Mouse (Mus musculus): ENCODE results near the gene Ppp1r17. TPM values are rescaled to one million over a fixed set of nuclear protein-coding genes. Genes with fewer than 3 reads are reported as not detected.
A peak's percentile ranks its signal among the peaks of the same experiment; 100 is the strongest.

Ppp1r17 gene
- total RNA-seq (2021), result not detected
- long read RNA-seq, experiment 1, result 0 reads
- long read RNA-seq, experiment 2, partial matches to known transcripts, result 0 of 1 reads
- long read RNA-seq, experiment 2, other reads (novel, unspliced or antisense), result 0 of 1 reads

DNA sequence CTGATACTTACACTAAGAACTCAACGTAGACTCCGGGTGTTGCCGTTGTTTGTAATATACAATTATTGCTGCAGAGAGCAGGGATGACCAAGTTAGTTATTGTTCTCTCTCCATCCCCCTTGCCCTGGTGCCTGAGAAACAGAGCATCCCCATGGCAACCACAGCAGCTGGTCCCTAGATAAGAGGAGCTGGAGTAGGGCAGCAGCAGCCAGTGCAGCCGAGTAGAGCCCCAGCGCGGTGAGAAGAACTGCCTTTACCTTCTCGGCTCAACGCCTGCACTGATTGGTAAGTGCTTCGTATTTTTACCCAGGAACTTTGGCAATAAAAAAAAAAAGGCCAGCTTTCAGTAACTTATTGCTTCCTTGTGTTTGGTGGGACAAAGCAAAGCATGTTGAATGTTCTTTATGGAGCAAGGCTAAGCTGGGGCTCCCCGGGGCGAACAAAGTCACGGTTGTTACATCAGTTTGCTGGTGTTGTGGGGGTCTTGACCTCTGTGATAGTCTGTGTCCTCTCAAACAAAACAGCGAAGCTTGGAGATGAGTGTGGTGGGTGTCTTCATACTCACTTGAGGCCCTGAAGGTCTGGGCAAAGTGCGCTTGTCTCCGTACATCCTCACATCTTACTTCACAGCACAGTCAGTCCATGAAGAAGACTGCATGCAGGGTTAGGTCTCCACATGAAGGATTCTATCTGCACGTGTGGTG is at the start of gene Ppp1r17:
Gene Ppp1r17 (plus strand): TSS at position 207 of the 704 bp plus-strand sequence.
- no peak for DNase-seq

DNA sequence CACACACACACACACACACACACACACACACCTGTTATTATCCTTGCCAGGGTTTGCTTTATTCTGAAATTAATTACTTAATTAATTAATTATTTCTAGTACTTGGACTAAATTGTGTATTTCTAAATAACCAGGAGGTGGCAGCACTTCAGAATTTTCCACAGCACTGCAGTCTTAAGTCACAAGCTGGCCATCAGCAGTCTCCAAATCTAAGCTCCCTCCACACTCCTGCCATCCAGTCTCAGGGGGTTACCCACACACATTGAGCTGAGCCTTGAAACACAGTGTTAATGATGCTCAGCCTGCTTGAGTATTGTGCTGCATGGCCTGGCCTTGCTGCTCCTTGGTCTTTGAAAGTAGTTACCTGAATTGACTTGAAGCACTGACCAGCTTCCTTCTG is 44.3 kb upstream of the Ppp1r17 start:
- DNase-seq, result peak; percentile 4 to 44

DNA sequence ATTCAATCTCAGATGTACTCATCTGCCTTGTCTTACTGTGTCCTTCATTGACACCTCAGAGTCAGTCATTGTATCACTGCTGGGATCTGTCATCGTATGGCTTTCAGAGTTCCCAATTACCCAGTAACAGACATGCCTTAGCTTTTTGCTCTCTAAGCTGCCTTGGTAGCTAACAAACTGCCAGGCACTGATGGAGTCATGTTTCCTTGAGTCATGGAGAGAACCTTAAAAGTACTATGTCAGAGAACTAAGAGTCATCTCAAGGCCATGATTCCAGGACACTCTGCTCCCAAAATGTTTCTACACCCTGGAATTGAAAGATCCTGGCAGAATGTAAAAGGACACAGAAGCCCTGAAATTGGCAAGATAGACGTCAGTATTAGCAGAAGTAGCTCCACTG is 37.5 kb upstream of the Ppp1r17 start:
- no peak for DNase-seq

DNA sequence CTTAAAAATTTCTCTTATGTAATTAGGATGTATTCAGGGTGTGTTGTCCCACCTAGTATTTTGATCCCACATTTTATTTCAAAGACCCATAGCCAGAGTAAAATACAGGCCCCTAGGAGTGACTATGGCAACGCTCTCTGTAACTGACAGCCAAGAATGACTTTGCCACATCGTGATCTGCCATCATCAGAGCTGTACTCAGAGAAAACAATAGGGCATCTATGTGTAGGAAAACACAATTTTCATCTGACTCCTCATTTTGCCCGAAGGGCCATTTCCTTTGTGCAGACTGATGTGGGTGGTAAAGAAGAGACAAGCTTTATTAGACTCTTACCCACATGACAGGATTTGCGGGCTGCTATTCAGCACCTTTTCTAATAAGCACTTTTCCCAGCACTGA is 8.6 kb upstream of the Ppp1r17 start:
- DNase-seq, result no peak

DNA sequence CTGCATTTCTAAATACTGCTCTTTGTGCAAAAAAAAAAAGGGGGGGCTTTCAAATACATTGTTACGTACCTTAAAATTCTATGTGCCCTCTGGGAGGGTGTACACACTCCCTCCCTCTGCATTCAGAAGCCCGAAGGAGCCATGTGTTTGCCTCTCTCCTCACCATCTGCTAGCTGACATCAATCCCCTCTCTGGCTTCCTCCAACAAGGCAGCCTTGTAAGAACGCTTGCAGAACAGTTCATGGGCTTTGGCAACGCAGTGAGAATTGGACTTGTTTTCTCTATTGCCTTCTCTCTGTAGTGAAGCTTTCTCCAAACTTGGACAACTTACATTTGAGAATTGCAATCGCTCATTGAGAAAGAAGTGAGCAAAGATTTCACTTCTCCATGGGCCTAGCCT is 4.9 kb upstream of the Ppp1r17 start:
- DNase-seq, result no peak

DNA sequence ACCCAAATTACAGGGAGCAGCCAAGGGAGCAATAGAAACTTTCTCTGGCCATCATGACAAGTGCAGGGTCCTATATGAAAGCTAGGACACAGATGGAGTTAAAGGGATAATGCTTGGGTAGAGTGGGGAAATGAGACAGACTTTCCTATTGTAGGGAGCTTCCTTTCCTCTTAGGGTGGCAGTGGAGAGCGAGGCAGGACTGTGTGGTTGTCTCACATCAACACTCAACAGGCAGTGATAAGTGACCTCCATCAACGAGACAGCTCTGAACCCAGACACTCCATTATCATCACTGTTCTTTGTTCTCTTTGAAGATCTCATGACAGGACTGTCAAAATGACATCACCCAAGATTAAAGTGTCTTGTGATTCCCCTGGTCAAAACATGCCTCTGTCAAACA is 2.3 kb downstream of the Ppp1r17 start:
- DNase-seq, result no peak

DNA sequence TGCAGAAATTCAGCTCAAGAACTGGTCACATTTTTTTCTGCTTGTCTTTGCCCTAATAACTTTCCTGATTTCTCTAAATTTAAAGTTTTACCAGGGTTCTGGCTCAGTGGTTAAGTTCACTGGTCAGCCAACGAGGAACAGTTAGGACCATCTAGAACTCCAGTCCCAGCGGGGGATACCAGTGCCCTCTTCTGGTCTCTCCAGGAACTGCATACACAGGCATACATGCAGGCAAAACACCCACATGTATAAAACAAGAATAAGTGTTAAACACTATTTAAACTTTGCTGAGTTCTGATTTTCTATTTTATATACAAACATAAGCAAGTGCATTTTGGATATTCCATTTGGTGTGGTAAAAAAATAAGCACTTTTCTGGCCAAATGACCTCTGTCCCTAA is 8.2 kb downstream of the Ppp1r17 start:
- no peak for DNase-seq

DNA sequence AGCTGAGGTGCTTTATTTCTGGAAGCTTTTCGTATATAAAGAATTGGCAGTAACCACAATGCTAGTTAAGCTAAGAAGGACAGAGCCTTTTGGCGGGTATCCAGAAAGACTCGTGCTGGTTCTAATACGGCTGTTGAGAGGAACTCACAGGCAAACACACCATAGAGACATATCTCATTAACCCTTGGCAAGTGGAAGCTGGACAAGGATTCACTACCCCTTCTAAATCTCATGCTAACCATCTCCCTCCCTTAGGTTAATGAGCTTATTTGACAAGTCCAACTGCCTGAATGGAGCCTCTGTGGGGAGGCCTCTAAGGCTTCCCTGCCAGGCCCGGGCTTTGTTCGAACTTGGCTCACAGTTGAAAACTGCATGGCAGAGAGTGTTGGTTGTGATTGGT is 10.0 kb downstream of the Ppp1r17 start:
- no peak for DNase-seq

DNA sequence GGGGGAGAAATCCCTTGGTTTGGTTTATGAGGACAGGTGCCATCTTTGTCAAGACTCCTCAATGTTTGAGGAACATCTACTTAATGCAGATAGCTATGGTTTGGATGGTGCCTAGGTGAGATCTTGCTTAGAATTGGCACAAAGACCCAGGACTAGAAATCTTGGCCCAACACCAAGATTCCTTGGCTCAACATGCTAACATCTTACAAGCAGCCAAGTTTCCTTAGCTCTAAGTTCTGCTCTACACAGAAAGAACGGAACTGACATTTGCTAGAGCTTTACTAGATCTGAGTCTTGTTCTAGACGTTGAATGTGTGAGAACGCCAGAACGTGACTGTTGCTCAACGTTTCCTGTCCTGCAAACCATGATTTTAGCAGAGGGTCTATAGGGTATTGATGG is 10.7 kb downstream of the Ppp1r17 start:
- DNase-seq, result peak in 1 of 2 experiments; percentile 11

DNA sequence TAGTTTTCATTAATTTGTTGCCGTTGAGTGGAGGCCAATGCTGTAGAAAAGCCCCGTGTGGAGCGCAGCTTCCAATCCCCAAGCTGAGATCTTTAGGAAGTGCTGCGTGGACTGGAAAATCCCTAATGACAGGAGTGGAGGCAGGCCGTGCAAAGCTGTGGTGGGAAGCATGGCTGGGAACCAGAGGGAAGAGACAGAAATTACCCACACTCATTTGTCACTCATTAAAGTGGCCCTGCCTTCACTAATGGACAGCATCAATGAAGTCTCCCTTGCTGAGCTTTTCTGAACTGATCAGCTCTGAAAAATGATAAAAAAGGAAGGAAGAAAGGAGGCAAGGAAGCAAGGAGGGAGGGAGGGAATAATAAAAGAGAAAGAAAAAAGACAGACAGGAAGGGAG is 12.7 kb downstream of the Ppp1r17 start:
- DNase-seq, result no peak

DNA sequence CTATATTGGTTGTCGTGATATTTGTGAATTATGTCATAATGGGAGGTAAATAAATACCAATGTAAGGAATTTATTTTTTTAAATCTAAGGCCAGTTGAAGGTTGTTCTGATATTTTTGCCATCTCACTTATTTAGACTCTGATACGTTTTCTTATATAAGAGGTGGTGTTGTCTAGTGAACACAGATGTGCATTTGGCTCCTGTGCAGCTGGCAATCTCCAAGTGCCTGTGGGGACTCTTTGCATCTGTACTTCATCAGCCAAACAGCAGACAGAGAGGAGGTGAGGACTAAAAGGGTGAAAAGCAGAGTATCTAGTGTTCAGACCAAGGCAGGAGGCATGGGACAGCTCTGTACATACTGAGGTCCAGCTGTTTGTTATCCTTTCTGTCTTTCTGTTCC is 14.9 kb downstream of the Ppp1r17 start:
- peak; percentile 22 to 38 for DNase-seq

DNA sequence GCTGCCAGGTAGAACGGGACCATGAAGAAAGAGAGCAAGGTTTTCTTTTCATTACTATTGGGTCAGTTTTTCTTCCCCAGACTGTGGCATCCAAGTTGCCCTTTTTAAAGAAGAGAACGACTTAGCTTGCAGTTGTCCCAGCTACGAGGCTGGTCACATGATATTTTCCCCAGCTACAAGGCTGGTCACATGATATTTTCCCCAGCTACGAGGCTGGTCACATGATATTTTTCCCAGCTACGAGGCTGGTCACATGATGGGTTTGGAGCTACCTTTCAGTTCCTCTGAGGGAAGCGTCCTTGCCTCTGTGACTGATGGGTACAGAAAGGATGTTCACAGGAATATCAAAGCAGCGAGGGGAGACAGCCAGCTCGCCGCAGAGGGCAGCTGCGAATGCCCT is 17.8 kb downstream of the Ppp1r17 start:
- DNase-seq, result no peak

DNA sequence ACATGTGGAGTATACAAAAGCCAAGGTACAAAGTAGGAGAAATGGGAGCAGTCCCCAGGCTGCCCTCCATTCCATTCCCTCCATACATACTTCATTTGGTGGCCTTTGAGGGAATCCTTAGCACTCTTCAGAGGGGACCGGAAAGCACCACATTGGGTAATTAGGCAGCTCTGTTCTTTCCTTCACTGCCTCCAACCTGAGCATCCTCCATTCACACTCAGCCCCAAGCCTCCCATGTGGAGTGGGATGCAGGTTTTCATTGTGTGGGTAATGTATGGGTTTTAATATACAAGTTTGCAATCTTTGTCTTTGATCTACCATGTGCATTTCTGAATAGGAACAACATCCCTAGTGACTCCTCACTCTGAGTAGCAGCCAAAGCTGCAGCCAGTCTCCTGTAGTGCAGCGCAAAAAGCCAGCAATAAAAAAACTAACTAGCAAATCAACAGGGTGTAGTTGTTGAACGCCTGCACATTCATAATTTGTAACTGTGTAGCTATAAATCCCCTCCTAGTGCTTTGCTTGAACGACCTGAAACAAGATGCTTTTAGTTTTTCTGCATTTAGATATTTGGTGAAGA is 22.3 kb downstream of the Ppp1r17 start:
- no peak for DNase-seq

DNA sequence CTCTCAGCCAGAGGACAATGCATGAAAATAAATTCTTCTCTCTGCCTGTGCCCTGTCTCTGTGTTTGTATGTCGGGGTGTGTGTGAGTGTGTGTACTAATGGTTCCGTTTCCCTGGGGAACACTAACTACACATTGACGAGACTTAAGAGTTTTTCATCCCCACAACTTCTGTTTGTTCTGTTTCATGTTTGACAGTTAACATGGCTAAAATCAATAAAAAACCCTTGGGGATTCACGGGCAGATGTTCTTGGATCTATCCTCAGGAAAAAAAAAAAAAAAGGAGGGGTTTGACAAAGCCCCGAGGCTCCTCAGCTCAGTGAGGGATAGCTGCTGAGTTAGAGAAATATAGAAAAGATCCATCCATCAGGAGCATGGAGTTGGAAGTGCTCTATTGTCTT is 27.0 kb downstream of the Ppp1r17 start:
- DNase-seq, result no peak

DNA sequence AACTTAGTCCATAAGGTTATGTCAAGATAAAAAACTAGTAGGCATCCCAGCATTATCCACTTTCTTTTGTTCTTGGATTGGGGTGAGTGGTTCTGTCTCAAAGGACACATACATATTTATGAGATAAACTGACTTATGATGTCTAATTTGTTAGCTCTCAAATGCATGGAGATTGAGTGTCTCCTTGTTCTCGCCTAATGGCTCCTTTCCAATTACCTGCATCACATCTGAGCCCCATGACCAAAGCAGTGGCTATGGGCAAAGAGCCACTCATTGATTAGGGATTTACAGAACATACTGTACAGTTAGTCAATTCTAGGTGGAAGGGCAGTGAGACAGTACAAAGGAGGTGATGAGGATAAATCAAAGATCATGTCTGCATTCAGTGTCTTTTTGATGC is 27.4 kb downstream of the Ppp1r17 start:
- no peak for DNase-seq

DNA sequence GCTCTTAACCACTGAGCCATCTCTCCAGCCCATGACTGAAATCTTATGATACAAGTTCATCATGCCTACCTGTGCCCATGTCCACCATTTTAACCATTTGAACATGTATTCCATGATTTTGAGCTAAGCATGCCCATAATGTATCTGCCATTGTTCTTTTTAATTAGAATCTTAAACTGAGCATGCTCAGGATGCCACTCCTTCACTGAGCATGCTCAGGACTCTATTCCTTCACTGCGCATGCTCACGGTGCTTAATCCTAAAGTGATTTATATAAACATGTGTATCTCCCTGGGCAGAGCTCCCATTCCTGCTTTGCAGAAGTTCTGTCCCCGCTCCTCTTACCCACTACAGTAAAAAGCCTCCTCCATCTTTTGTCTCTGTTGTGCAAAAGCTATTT is 31.3 kb downstream of the Ppp1r17 start:
- DNase-seq, result no peak

DNA sequence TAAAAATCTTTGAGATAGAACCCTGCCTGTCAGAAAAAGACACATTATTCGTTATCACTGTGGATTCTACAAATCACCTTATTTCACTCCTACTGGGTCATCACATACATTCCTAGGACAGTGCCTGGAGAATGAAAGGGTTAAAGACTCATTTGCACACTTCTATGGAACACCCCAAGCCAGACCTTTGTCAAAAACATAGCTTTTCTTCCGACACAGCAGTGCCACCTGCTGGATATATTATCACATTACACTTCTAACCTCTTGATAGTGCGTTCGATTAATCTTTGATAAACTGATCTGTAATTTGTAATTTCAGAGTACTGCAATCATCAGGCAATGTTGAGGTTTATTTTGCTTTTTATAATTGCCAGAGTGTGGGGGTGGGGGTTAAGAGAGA is 31.8 kb downstream of the Ppp1r17 start:
- peak in 1 of 2 experiments; percentile 39 for DNase-seq

DNA sequence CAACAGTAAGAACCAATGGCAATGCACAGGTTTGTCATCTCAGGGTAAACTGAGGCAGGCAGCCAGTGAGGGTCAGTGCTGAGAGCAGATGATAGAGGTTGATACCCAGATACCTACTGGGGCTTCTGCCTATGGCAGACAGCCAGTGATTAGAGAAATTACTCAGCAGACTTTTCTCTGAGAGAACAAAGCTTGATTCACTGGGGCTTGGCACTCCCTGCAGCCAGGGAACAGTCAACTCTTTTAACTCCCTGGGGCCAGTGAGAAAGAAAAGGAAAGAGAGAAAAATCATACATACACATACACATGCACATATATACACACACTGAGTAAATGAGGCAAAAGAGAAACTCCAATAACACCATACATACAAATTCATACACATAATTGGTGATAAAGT is 46.4 kb downstream of the Ppp1r17 start:
- no peak for DNase-seq

DNA sequence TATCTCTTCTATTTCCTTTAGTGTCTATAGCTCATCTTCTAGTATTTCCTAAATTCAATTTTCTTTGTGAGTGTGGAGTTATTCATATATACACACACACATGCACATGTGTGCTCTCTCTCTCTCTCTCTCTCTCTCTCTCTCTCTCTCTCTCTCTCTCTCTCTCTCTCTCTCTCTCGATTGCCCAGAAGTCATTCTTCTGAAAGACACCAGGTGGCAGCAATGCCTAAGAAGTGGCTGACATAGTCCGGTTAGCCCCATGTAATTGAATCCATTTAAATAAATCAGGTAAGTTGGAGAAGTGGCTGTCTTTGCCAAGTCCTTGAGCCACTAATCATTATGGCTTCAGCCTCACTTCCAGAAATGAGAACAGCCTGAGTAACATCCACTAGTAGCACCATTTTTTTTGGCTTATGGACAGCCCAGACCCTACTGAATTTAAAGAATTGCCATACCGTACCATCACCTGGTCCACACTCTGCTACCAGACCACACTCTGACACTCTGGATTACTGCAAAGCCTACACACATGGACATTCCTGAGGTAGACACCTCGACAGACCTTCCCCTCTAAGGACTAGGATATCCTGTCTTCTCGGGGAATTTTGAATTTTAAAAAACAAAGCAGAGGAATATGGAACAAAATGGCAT is 49.5 kb downstream of the Ppp1r17 start:
- DNase-seq, result peak; percentile 29 to 55

DNA sequence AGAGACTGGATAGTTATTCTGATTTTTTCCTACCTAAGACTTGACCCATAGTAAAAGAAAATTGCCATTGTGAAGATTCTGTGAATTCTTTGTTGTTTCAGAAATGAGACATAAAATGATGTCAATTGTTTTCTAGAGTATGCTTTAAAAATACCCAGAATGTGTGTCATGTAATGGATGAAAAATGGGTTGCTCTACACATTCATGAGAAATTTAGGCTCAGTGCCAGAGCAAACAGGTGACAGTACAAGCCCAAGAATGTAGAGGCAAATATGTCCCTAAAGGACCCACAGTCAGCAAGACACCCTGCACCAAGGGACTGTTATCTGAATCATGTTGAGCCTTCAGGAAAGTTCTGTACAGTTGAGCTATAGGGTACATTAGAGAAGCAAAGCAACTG is 51.2 kb downstream of the Ppp1r17 start:
- no peak for DNase-seq

DNA sequence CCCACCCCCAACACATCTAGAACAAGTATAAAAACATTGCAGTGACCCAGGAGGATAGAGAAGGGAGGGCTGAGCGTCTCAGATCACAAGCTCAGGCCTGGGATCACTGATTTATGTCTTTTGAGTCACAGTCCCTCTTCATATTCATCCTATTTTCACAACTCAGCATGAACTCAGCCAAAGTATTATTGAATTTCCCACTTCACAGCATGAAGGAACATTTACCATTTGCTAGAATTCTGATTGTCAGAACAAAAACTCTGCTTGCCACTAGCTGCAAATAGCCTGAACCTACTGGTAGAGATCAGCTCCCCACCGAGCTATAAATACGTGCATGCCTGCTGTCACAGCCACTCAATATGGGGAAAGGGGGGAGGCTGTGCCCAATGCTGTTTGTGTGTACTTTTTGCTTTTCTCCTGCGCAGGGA is 59.1 kb downstream of the Ppp1r17 start:
- peak; percentile 6 to 19 for DNase-seq

All from heart, adult 18-20 months (tissue).